Mouse (Mus musculus): ENCODE results near the gene Trub1. TPM values are rescaled to one million over a fixed set of nuclear protein-coding genes. Genes with fewer than 3 reads are reported as not detected.

The Trub1 gene
- polyA plus RNA-seq, 1 experiment, result 25.9 TPM

DNA sequence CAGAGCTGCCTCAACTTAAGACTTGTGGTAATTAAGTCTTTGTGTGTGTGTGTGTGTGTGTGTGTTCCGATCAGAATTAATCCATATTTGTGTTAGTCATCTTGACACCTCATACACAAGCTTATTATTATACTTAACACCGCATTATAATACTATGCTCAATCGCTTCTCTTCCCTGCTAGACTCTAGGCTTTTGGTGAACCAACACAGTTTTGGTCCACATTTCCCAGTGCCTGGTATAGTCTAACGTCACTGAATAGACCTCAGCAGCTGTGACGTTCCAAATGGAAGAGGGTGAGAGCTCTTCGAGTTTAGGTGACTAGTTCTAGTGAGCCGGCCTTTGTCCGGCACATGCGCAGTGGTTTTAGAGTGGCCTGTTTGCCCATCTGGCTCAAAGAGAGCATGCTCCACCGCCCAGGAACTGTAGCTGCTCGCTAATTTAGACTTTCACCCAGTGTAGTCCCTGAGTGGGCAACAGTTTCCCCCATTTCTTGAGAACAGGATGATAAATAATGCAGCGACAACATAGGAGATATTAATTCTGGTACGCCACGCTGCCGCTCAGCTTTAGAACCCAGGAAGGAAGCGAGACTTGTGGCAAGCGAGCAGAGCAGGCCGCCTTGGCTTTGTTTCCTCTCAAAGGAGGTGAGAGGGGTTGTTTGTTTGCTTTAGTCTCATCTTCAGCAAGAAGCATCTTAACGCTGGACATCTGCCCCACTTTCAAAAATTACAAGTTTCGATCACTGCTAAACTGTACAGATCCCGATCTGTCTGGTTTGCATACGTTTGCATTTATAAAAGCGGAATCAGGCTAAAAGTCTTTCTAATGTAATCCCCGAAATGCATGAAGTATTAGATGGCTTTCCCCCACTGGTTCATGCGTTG lies 52.6 kb downstream of the Trub1 start:
- Histone ChIP-seq H3K4me3 (ENCODE audit: insufficient read depth, low read length) (no peak overlapping the region), H3K4me1 (ENCODE audit: control insufficient read depth, insufficient read depth, low read length) (no peaks in the 10 kb centered on the region), H3K27ac (ENCODE audit: insufficient read depth, low read length) (no peak overlapping the region)
- TF ChIP-seq CTCF (IDR thresholded peaks at IDR 0.05; ENCODE audit: extremely low read depth, insufficient read depth, low read length) (no peak), POLR2A (IDR thresholded peaks at IDR 0.05; ENCODE audit: extremely low read depth, insufficient read depth, low read length) (no peak)

DNA sequence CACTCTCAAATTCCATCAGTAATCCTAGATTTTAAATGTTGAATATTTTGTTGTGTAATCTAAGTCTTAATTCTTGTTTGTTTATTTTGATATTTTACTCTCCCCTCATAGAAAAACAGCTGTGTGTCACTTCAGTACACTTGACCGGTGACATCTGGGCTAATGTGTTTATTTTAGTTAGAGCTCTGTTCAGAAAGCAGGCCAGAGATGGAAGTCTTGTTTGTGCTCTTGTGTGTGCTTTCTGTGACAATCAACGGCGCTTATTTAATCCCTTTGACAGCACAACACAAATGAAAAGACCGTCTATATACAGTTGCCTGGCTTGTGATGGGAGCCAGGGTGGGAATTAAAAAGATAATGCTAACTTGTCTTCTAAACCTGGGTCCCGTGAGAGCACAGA lies 53.9 kb downstream of the Trub1 start:
- no peak for TF ChIP-seq POLR2A (IDR thresholded peaks at IDR 0.05; ENCODE audit: extremely low read depth, insufficient read depth, low read length)
- TF ChIP-seq CTCF (IDR thresholded peaks at IDR 0.05; ENCODE audit: extremely low read depth, insufficient read depth, low read length), result no peak
- H3K4me1 ChIP-seq (ENCODE audit: control insufficient read depth, insufficient read depth, low read length), result no peaks in the 10 kb centered on the region
- H3K27ac ChIP-seq (ENCODE audit: insufficient read depth, low read length), result no peak overlapping the region
- H3K4me3 ChIP-seq (ENCODE audit: insufficient read depth, low read length), result no peak overlapping the region

GRCm38 (mm10) chr19:57508261-57508788 lies 55.6 kb downstream of the Trub1 start:
- Histone ChIP-seq H3K4me3 (ENCODE audit: insufficient read depth, low read length) (no peak overlapping the region), H3K27ac (ENCODE audit: insufficient read depth, low read length) (no peak overlapping the region), H3K4me1 (ENCODE audit: control insufficient read depth, insufficient read depth, low read length) (no peaks in the 10 kb centered on the region)
- TF ChIP-seq CTCF (IDR thresholded peaks at IDR 0.05; ENCODE audit: extremely low read depth, insufficient read depth, low read length) (no peak), POLR2A (IDR thresholded peaks at IDR 0.05; ENCODE audit: extremely low read depth, insufficient read depth, low read length) (no peak)

DNA sequence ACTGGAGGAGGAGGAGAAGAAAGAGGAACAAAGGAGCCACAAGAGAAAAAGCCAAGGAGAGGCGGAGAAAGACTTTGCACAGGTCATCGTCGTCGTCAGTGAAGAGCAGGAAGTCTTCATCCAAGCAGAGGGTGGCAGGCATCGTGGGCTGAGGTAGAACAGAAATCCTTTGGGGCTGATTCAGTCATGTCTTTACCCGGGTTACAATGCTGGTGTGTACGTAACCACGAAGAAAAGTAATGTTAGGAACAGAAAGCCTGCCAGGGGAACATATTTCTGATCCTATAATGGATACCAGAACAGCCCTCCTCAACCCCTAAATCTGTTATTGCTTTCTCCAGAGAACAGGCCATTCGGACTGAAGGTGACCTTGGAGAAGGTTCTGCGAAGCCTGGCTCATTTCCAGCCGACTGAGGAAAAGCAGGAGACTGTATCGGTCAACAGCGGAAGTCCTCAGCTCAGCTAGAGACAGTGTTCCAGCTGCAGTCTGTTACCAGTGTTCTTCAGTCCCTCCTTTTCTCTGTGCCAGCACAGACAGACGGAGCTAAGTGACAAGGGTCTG lies 57.1 kb downstream of the Trub1 start:
- TF ChIP-seq CTCF (IDR thresholded peaks at IDR 0.05; ENCODE audit: extremely low read depth, insufficient read depth, low read length) (no peak), POLR2A (IDR thresholded peaks at IDR 0.05; ENCODE audit: extremely low read depth, insufficient read depth, low read length) (no peak)
- Histone ChIP-seq H3K4me1 (ENCODE audit: control insufficient read depth, insufficient read depth, low read length) (no peaks in the 10 kb centered on the region), H3K4me3 (ENCODE audit: insufficient read depth, low read length) (no peak overlapping the region), H3K27ac (ENCODE audit: insufficient read depth, low read length) (no peak overlapping the region)

DNA sequence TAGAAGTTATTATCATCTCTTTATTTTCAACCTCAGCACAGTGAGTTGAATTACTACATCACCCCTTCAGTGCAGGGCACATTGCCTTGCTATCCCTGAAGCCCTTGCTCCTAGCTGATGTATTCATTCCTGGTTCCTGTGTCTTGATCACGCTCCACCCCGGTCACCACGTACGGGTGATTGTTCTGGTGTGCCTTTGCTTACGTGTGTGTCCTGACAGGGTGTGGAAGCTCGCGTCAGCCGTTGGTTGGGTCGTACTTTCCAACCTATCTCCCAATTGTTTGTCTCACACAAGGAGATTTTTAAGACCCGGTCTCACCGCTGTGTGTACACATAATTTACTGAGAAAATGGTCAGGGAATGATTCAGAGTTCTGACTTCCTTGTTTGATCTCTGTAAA lies 58.1 kb downstream of the Trub1 start:
- H3K4me3 ChIP-seq (ENCODE audit: insufficient read depth, low read length), result no peak overlapping the region
- TF ChIP-seq POLR2A (IDR thresholded peaks at IDR 0.05; ENCODE audit: extremely low read depth, insufficient read depth, low read length) (no peak), CTCF (IDR thresholded peaks at IDR 0.05; ENCODE audit: extremely low read depth, insufficient read depth, low read length) (no peak)
- H3K27ac ChIP-seq (ENCODE audit: insufficient read depth, low read length), result no peak overlapping the region
- H3K4me1 ChIP-seq (ENCODE audit: control insufficient read depth, insufficient read depth, low read length), result no peaks in the 10 kb centered on the region

GRCm38 (mm10) chr19:57513123-57513522 lies 60.4 kb downstream of the Trub1 start:
- Histone ChIP-seq H3K27ac (ENCODE audit: insufficient read depth, low read length) (no peak overlapping the region), H3K4me1 (ENCODE audit: control insufficient read depth, insufficient read depth, low read length) (no peaks in the 10 kb centered on the region), H3K4me3 (ENCODE audit: insufficient read depth, low read length) (no peak overlapping the region)
- TF ChIP-seq POLR2A (IDR thresholded peaks at IDR 0.05; ENCODE audit: extremely low read depth, insufficient read depth, low read length) (no peak), CTCF (IDR thresholded peaks at IDR 0.05; ENCODE audit: extremely low read depth, insufficient read depth, low read length) (no peak)

GRCm38 (mm10) chr19:57521721-57522120 lies 69.0 kb downstream of the Trub1 start:
- H3K4me1 ChIP-seq (ENCODE audit: control insufficient read depth, insufficient read depth, low read length), result no peaks in the 10 kb centered on the region
- no peak overlapping the region for H3K27ac ChIP-seq (ENCODE audit: insufficient read depth, low read length)
- no peak overlapping the region for H3K4me3 ChIP-seq (ENCODE audit: insufficient read depth, low read length)
- TF ChIP-seq POLR2A (IDR thresholded peaks at IDR 0.05; ENCODE audit: extremely low read depth, insufficient read depth, low read length) (no peak), CTCF (IDR thresholded peaks at IDR 0.05; ENCODE audit: extremely low read depth, insufficient read depth, low read length) (no peak)

DNA sequence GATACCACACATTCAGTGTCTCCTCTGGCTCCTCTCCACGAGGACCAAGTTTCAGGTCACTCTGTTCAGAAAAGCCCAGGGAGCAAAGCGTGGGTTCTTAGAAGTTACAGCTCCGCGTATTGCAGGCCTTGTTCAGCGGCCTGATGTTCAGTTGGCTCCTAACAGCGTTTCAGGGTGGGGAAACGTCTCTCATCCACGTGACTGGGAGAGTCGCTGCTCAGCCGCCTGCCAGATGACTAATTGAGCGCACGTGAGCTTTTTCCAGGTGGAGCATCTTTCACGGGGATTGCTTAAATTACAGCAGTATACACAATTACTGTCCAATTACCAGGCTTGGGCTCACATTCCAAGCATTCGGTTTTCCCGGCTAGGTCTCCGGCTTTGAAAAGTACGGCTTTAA lies 70.7 kb downstream of the Trub1 start:
- no peak for TF ChIP-seq POLR2A (IDR thresholded peaks at IDR 0.05; ENCODE audit: extremely low read depth, insufficient read depth, low read length)
- TF ChIP-seq CTCF (IDR thresholded peaks at IDR 0.05; ENCODE audit: extremely low read depth, insufficient read depth, low read length), result no peak
- H3K27ac ChIP-seq (ENCODE audit: insufficient read depth, low read length), result no peak overlapping the region
- no peaks in the 10 kb centered on the region for H3K4me1 ChIP-seq (ENCODE audit: control insufficient read depth, insufficient read depth, low read length)
- H3K4me3 ChIP-seq (ENCODE audit: insufficient read depth, low read length), result no peak overlapping the region

DNA sequence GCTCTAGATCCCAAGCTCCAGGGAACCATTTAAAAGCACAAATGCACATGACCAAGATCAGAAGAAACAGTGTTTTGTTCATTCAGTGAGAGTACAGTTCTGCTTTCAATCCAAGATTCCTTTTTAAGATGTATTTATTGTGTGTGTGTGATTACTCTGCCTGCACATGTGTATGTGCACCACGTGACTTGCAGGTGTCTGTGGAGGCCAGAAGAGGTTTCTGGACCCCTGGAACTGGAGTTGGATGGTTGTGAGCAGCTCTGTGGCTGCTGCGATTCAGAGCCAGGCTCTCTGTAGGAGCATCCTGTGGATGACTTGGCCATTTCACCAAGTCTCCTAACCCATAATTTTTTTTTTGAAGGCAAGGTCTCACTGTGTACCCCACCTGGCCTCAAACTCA lies 73.0 kb downstream of the Trub1 start:
- Histone ChIP-seq H3K4me1 (ENCODE audit: control insufficient read depth, insufficient read depth, low read length) (no peaks in the 10 kb centered on the region), H3K27ac (ENCODE audit: insufficient read depth, low read length) (no peak overlapping the region), H3K4me3 (ENCODE audit: insufficient read depth, low read length) (no peak overlapping the region)
- TF ChIP-seq POLR2A (IDR thresholded peaks at IDR 0.05; ENCODE audit: extremely low read depth, insufficient read depth, low read length), result no peak
- no peak for TF ChIP-seq CTCF (IDR thresholded peaks at IDR 0.05; ENCODE audit: extremely low read depth, insufficient read depth, low read length)

GRCm38 (mm10) chr19:57530212-57530611 lies 77.5 kb downstream of the Trub1 start:
- H3K4me3 ChIP-seq (ENCODE audit: insufficient read depth, low read length), result no peak overlapping the region
- no peak for TF ChIP-seq CTCF (IDR thresholded peaks at IDR 0.05; ENCODE audit: extremely low read depth, insufficient read depth, low read length)
- TF ChIP-seq POLR2A (IDR thresholded peaks at IDR 0.05; ENCODE audit: extremely low read depth, insufficient read depth, low read length), result no peak
- no peaks in the 10 kb centered on the region for H3K4me1 ChIP-seq (ENCODE audit: control insufficient read depth, insufficient read depth, low read length)
- H3K27ac ChIP-seq (ENCODE audit: insufficient read depth, low read length), result no peak overlapping the region

Measured in cortical plate, adult 2 months (tissue).